Mouse (Mus musculus): ENCODE results near the gene Olfm1.

Gene Olfm1

DNA sequence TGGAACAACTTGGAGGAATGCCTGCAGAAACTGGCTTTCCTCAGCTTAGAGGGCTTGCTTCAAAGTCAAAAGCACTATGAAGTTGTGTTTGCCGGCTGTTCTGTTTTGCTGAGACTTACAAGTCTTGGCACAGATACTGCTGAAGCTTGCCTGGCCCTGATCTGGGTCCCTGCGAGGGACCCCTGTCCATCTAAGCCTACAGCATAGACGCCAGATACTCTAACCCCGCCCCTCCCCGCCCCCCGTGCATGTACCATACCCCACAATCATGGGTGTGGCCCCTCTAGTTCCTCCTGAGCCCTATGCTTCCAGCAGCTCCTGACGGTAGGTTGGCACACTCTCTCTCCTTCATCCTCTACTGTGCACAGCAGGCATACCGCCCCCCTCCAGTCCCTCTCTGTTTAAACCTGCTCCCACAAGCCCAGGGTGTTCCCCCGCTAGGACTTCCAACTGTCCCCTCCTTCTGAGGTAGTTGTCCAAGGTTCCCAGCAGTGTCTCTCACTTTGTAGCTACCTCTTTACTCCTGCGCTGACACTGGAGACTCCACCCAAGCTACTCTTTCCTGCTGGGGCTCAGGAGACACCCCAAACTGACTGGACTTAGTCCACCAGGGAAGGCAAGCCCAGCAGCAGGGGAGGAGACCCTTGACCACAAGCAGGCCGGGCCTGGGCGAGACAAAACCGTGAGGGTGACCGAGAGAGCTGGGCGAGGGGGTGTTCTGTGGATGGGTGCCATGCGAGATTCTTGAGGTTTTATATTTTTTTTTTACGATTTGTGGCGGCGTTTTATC lies 12.1 kb downstream of the Olfm1 start:
- DNase-seq (ENCODE audit: low spot score), result peak; percentile 8

DNA sequence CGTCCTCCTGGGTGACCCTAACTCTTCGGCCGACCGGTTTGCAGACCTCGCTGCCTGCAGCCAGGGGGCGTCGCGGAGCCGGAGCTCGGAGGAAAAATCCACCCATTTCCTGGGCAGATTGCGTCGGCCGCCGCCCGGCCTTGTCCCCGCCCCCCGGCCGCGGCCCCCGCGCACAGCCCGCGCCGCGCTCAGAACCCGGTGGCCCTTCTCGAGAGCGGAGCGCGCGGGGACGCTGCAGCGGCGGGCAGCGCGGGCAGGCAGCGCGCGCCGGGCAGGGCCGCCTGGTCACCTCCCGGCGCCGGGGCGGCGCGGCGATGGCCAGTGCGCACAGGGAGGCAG lies 12.6 kb downstream of the Olfm1 start:
- DNase-seq (ENCODE audit: low spot score), result peak; percentile 89

DNA sequence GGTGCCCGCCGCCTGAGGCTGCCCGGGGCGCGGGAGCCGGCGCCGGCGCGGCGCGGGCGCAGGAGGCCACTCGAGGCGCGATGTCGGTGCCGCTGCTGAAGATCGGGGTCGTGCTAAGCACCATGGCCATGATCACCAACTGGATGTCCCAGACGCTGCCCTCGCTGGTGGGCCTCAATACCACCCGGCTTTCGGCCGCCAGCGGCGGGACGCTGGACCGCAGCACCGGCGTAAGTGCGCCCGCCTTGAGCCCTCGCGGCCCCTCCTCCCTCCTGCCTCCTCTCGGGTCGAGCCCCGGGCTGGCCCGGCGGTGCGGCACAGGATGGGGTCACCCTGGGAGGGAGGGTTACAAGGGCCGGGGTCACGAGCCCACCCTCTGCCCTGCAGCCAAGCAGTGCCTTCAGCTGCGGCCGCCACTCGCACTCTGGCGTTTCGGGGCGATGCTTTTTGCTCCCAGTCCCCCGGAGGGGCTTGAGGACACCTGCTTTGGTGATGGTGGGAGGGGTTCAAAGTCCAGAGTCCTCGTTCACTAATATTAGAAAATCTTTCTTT lies 13.2 kb downstream of the Olfm1 start:
- peak; percentile 35 for DNase-seq (ENCODE audit: low spot score)

DNA sequence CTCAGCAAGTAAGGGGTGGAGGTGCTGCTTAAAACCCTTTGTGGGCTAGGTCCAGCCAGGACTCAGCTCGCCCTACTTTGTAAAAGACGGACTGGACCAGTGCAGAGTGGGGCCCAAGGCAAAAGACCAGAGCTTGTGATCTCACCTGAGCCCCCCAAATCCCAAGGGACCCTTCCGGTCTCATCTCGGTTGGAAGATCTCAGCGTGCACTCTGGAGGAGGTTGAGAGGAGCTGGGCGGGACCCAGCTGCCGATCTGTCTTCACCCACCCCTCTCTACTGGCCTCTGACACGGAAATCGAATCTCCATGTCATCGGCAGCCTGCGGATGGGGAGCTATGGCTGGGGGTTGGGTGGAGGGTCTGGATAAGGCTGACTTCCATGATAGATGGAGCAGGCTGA lies 13.7 kb downstream of the Olfm1 start:
- no peak for DNase-seq (ENCODE audit: low spot score)

DNA sequence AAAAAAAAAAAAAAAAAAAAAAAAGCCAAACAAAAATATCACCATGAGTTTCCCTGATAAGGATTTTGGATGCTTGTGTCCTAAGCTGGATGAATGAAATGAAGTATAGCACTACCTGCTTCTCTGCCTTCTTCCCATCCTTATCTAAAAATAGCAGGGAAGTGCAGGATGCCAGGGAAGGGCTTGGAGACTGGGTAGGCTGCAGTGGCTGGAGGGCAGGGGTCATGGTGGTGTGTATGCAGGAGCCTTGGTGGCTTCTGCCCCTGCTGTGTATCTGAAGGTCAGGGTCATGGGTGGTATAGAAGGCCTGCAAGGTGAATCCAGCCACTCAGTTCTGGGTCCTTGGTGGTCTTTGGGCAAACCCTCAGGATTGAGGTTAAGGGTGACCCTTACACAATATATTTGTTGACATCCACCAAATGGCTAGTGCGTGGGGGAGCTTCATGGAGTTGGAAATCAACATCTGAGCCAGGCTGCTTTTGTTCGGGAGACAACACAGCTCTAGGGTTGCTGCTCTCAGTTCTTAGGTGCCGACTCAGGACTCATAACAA lies 14.5 kb downstream of the Olfm1 start:
- no peak for DNase-seq (ENCODE audit: low spot score)

DNA sequence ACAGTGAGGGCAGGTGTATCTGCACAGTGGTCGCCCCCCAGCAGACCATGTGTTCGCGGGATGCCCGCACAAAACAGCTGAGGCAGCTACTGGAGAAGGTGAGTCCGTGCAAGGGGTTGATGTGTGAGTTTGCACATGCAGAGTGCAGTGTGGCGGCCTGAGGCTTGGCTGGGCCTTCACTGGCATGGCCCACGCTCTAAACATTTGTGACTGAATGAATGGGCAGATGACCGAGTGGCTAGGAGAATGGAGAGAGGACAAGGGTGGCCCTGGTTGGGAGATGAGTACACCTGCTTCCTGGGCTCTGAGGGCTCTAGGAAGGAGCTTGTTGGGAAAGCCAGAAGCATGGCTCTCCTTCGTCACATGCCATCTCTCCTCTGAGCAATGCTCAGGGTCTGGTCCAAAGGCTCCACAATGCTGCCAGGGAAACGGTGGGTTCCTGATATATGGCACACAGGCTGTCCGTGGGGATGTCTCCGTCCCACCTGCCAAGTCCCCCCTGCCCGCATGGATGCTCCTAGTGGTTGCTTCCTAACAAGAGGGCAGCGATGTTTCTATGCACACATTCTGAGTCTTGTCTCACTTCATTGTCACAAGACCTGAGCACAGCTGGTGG lies 15.4 kb downstream of the Olfm1 start:
- no peak for DNase-seq (ENCODE audit: low spot score)

DNA sequence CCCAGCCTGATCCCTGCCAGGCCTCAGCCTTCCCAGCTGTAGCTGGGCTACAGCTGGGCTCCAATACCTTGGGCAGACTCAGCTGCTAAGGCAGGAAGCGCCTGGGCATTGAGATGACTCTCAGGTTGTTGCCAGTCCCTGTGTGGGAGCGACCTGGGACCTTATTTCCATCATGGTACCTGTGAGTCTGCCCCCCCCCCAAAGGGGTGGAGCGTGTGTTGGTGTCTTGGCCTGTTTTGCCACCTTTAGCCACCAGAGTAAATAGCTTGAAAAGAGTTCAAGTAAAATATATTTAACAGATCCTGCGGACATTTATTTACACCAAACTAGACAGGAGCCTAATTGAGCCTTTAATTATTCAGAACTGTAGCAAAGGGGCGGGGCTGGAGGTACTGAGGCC lies 16.4 kb downstream of the Olfm1 start:
- DNase-seq (ENCODE audit: low spot score), result no peak

DNA sequence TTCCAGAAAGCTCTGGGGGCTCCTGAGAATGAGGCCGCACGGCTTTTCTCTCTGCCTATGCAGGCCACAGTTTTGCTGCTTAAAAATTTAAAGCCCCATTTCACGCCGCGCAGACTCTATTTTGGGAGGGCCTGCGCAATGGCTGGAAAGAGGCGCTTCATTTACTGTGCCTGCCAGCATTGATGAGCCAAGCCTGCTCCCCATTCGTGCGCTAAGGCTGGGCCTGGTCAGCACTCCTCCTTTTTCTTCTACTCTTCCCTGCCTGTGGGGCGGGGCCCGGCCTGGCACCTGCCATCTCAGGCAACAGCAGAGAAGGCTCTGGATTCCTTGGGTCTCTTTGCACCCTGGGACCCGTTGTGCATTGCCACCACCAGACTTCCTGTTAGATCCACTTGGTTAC lies 16.9 kb downstream of the Olfm1 start:
- no peak for DNase-seq (ENCODE audit: low spot score)

DNA sequence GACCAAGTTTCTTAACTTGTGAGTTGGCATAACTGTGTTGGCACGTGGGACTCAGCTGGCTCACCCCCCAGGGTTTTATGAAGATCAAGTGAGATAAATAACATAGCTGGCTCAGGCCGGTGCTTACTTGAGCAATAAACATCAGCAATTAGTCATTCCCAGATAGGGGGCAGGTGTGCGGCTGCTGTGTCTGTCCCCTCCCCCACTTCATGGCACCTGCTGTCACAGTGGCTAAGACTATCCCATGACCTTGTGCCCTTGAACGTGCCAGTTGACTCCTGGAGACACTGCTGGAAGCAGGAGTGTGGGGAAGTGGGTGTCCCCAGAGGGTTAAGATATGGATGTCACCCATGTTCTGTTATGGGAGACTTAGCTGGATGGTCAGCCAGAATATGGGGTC lies 17.5 kb downstream of the Olfm1 start:
- no peak for DNase-seq (ENCODE audit: low spot score)

DNA sequence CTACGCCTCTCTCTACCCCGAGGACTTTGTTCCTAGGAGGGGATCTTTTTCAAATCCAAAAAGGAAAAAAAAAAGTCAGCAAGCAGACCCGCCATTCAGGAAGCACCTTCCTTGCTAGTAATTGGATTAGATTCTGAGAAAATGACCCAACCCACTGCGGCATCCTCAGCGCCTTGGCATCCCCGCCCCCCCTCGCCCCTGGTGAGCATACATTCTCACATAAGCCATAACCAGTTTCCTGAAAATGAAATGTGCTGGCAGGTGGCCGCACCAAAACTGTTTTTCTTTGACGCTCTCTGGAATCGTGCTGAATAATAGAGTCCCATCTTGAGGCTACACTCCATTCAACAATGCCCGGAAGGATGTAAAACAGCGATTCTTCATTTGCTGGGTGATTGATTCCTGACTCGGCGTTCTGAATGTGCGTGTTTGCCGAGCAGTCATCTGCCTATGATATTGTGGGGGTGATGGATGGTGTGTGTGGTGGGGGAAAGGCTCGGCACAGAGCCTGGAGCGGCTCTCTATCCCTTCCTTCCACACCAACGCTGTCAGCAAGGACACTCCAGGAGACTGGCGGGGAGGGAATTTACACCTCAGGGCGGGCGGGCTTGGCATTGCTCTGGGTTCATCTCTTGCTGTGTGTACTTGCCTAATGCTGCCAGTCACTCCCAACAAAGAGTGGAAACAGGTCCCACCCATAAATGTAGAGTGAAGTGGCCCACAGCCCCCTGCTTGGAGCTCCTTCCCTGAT lies 18.9 kb downstream of the Olfm1 start:
- no peak for DNase-seq (ENCODE audit: low spot score)

DNA sequence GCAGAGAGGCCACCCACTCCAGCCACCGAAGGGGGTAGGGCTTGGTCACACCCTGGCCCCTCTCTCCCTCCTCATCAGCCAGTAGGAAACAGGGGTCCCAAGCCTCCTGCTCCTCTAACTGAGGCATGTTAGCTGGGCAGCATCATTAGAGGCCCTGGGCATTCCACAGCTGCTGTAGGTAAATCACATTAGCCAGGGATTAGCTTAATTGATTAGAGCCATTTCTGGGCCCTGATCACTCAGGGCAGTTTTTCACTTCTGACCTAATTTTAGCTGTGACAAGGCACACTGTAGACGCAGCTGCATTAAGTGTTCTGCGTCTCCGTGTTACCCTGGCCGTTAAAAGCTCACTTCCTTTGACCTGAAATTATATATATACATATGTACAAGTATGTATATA lies 20.1 kb downstream of the Olfm1 start:
- no peak for DNase-seq (ENCODE audit: low spot score)

DNA sequence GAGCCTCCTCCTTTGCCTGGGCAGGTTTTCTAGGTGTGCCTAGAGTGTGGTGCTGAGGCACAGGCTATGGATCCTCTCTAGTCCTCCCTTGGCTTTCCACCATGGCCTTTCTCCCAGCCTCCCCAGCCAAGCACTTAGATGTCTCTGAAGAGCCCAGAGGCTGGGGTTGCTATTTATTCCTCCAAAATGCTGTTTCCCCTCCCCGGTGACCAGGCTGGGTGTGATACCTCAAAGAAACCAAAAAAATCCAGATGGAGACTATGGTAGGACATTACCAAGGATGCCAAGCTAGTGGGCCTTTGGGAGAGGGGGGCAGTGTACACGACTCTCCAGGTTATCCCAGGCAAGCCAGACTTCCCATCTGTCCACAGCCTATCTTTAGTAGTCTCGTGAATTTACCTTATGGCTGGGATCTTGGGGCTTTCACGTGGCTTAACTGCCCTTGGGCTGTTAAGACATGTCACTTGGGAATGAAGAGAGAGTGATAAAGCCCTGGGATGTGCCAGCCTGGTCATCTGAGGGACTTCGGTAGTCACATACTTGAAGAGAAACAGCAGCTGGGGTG lies 23.5 kb downstream of the Olfm1 start:
- DNase-seq (ENCODE audit: low spot score), result no peak

DNA sequence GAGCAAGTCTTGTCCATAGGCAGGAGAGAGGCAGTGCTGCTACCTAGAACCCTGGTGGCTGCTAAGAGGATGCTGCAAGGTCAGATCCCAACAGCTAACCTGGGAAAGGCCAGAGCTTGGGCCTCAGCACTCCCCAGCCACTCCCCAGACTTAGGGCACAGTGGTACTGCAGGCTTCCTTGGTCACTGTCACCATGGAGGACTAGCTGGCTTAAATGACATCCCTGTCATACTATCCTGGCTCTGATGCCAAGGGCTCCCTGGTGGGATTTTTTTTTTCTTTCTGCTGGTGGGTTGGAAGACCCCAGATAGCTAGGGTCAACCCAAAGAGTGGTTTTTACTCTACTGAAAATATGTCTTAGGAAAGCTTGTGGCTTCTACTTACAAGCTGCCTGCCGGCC lies 25.0 kb downstream of the Olfm1 start:
- DNase-seq (ENCODE audit: low spot score), result no peak

DNA sequence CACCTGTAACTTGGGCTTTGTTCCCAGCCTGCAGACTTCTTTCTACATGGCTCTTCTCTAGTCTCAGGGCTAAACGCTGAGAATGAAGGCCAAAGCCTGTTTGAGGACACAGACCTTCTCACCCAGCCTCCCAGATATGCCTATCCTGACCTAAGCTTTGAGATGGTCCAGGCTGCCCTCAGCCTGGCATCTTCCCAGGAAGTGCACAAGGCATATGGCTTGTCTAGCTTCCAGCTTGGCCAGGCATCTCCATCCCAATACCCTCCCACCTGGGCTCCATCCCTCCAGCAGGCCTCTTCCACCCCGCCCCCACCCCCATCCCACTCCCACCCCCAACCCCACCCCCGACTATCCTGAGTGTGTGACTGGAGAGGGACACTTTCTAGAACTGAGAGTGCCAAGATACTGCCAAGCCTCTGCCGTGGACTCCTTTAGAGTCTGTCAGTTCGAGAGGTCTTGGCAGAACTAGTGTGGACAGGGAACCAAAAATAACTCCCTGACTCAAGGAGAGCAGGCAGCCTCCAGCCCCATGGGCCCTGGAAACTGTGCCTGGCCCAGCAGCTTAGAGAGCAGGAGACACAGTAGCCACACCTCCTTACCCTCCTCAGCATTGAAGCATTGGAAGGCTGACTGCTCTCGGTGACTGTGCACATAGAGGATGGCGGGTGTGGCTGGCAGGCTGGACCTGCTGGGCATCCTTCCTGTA lies 26.0 kb downstream of the Olfm1 start:
- DNase-seq (ENCODE audit: low spot score), result no peak

DNA sequence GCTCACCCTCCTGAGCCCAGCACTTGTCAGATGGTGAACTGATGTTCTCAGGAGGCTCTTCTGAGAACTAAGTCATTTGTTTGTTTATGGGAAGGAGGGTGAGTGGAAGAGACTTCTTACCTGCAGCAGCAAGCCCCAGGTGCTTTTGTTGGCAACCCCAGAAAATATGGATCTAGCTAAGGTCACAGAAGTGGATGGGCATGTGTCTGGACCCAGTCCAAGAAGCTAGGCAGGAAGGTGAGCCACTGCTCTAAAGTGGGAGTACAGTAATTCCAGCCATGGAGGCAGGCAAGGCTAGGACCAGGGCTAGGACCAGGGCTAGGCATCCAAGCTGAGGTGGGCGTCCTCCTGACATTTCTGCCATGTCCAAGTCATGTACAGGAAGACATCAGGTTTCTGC lies 26.8 kb downstream of the Olfm1 start:
- no peak for DNase-seq (ENCODE audit: low spot score)

DNA sequence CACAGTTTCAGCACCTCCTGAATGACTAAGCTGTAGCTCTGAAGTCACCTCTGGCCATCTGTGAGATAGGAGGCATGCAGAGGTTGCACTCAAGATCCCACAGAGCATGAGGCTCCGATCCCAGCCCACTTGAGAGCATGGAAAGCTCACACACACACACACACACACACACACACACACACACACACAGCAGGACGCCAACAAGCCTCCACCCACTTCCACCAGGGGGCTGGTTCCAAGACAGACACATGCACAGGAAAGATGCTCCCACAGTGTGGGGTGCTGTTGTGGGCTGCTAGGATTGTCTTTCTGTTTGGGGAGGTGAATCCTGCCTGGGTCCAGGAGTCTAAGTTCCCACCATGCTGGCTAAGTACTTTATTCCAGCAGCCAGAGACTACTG lies 29.0 kb downstream of the Olfm1 start:
- DNase-seq (ENCODE audit: low spot score), result no peak

DNA sequence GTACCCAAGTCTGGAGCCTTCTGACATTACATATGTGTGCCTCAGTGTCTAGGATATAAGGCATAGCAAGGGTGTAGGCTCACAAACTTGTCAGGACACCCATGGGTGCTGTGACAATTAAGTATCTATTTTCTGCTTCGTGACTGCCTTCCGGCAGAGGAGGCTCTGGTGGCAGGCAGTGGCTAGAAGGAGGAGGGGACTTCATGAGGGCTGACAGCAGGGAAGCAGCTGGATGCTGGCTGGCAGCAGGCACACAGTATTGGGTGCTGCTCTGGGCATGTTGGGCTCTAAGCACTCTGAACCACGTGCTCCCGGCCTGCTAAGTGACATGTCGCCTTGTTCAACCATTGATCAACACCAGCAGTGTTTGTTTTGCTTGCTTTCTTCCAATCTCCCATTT lies 32.0 kb downstream of the Olfm1 start:
- DNase-seq (ENCODE audit: low spot score), result no peak

DNA sequence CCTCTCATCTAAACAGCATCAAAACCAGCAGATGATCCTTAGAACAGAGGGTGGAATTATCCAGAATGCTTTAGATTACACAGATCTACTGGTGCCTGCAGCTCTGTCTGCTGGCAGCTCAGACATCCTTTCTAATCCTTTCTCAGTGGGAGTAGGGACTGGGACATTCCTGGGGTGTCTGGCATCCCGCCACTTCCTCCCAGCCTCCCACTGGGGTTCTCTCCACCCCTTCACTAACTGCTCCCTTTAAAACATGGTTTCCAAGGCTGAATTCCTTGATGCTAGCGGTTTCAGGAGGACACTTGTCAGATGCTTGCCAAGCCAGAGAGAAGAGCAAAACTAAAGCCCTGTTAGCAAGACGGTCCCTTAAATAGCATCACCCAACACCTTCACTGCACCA lies 33.1 kb downstream of the Olfm1 start:
- no peak for DNase-seq (ENCODE audit: low spot score)

DNA sequence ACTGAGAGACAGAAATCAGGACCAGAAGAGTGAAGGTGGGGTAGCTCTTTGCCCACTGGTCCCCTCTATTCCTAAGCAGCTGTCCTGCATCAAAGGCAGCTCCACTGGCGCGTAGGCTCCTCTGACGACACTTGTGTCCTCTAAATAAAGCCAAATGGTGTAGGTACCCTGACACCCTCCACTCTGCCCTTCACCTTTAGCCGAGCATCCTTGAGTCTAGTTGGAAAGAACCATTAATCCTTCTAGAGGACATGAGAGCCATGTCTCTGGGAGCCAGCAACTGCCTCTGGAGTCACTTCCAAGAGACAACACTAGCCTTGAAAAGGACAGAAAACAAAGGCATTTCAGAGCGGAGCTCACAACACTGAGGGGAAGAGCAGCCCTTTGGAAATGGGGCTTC lies 34.2 kb downstream of the Olfm1 start:
- DNase-seq (ENCODE audit: low spot score), result no peak

DNA sequence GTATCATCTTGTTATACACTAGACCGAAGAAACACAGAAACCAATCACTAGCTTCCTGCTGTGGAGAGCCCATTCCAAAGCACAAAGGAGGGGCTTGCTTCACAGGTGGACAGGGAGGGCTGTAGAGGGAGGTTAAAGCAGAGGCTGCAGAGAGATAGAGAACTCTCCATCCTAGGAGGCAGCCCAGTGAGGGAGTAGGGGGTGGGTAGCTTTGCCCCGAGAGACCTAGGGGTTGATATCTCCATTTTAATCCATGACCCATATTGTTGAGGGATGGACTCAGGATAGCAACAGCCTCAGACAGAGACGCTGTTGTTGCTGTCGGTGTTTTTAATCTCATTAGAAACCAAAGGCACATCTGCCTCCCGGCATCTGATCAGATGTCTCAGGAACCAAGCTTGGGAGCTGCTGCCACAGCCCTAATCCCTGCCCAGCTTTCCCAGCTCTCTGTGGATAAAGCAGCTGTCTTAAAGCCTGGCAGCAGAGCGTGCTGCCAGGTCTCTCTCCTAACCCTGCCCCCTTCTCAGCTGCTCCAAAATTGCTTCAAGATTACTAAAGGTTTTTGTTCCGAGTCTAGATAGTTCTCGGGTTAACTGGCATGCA lies 34.9 kb downstream of the Olfm1 start:
- DNase-seq (ENCODE audit: low spot score), result no peak

DNA sequence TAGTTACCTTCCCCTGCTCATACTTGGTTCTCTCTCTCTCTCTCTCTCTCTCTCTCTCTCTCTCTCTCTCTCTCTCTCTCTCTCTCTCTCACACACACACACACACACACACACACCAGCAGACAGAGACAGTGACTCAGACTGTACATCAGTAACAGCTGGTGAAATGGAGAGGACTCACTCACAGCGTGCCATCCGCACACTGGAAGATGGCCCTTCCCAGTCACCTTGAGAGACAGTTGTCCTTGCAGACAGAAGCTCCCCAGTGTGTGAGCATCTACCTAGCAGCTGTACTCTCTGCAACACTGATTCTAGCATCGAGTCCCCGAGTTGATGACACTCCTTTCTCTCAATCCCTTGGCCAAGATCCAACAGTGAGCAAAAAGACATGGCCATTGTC lies 35.6 kb downstream of the Olfm1 start:
- no peak for DNase-seq (ENCODE audit: low spot score)

All from ovary, postnatal 36 days (tissue).